Mouse (Mus musculus): ENCODE results near the gene Paqr6. TPM values are rescaled to one million over a fixed set of nuclear protein-coding genes. Genes with fewer than 3 reads are reported as not detected.

The Paqr6 gene
- polyA plus RNA-seq, 1 experiment from 2014 or later: 2.3 TPM

DNA sequence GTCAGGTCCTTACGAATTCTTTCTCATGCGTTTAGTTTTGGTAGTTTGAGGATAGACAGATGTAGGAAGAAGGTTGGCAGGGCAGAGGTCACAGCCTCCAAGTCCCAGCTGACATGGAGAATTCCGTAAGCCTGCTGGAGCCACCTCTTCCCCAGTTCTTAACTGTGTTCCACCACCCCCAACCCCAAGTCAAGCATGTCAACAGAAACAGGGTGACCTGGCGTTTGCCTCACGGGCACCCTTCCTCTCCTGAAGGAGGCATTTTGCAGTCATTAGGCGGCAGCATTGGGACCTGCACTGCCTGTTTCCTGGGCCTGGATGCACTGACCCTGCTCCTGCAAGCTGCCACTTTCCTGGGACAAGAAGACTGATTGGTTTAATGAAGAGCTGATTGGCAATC is 53.6 kb downstream of the Paqr6 start:
- ATAC-seq: no peak
- H3K9me3 ChIP-seq (ENCODE audit: control insufficient read depth, low read length): no peaks in the 10 kb centered on the region
- no peak overlapping the region for H3K27ac ChIP-seq (ENCODE audit: low read length)
- H3K27me3 ChIP-seq (replicated peaks; ENCODE audit: control insufficient read depth, insufficient read depth, low read length): no peaks in the 10 kb centered on the region
- no peak overlapping the region for H3K4me2 ChIP-seq (ENCODE audit: low read length)
- peaks cover 14% of the 10 kb centered on the region for H3K4me1 ChIP-seq (replicated peaks; ENCODE audit: control insufficient read depth, insufficient read depth, low read length)
- H3K9ac ChIP-seq (replicated peaks; ENCODE audit: low read depth, low read length): no peak overlapping the region
- 89% methylated on average over 6 of the region's 6 CpGs for WGBS
- H3K36me3 ChIP-seq (ENCODE audit: control insufficient read depth, insufficient read depth): peaks cover 13% of the 10 kb centered on the region
- H3K4me3 ChIP-seq (replicated peaks; ENCODE audit: low read length): no peak overlapping the region

Other genes starting within 250 kb of the Paqr6 start
- 25.1 and 28.3 TPM in 2 replicates for gene Mef2d, start 222.2 kb upstream of the Paqr6 start, polyA plus RNA-seq (2015; fragmentation: Nextera tagmentation; extraction: Ambion mirVana)
- gene Rhbg, start 109.9 kb upstream of the Paqr6 start, polyA plus RNA-seq (2015; fragmentation: Nextera tagmentation; extraction: Ambion mirVana): not detected in 2 replicates
- 0.18 and 0.27 TPM in 2 replicates for gene Gm38392, start 77.4 kb upstream of the Paqr6 start, polyA plus RNA-seq (2015; fragmentation: Nextera tagmentation; extraction: Ambion mirVana)
- gene Tsacc, start 67.6 kb upstream of the Paqr6 start, polyA plus RNA-seq (2015; fragmentation: Nextera tagmentation; extraction: Ambion mirVana): 8.5 and 10.4 TPM in 2 replicates
- gene Cct3, start 67.5 kb upstream of the Paqr6 start, polyA plus RNA-seq (2015; fragmentation: Nextera tagmentation; extraction: Ambion mirVana): 517 and 522 TPM in 2 replicates
- 93.0 and 94.4 TPM in 2 replicates for gene Glmp, start 39.6 kb upstream of the Paqr6 start, polyA plus RNA-seq (2015; fragmentation: Nextera tagmentation; extraction: Ambion mirVana)
- 1.4 TPM in 2 replicates for gene Tmem79, start 28.4 kb upstream of the Paqr6 start, polyA plus RNA-seq (2015; fragmentation: Nextera tagmentation; extraction: Ambion mirVana)
- gene Smg5, start 28.3 kb upstream of the Paqr6 start, polyA plus RNA-seq (2015; fragmentation: Nextera tagmentation; extraction: Ambion mirVana): 57.5 and 65.9 TPM in 2 replicates
- gene Bglap3, start 8.2 kb downstream of the Paqr6 start, polyA plus RNA-seq (2015; fragmentation: Nextera tagmentation; extraction: Ambion mirVana): not detected in 2 replicates
- 2.2 TPM in 1 of 2 replicates, not detected in the other for gene Bglap2, start 14.1 kb downstream of the Paqr6 start, polyA plus RNA-seq (2015; fragmentation: Nextera tagmentation; extraction: Ambion mirVana)
- gene Bglap, start 19.9 kb downstream of the Paqr6 start, polyA plus RNA-seq (2015; fragmentation: Nextera tagmentation; extraction: Ambion mirVana): 1.1 TPM in 1 of 2 replicates, not detected in the other
- 45.1 and 45.5 TPM in 2 replicates for gene Pmf1, start 45.7 kb downstream of the Paqr6 start, polyA plus RNA-seq (2015; fragmentation: Nextera tagmentation; extraction: Ambion mirVana)
- 36.2 and 37.1 TPM in 2 replicates for gene Slc25a44, start 60.6 kb downstream of the Paqr6 start, polyA plus RNA-seq (2015; fragmentation: Nextera tagmentation; extraction: Ambion mirVana)
- 16.5 and 25.8 TPM in 2 replicates for gene Sema4a, start 96.6 kb downstream of the Paqr6 start, polyA plus RNA-seq (2015; fragmentation: Nextera tagmentation; extraction: Ambion mirVana)
- gene Lmna, start 145.4 kb downstream of the Paqr6 start, polyA plus RNA-seq (2015; fragmentation: Nextera tagmentation; extraction: Ambion mirVana): 26.9 and 30.9 TPM in 2 replicates
- 46.1 and 47.8 TPM in 2 replicates for gene Mex3a, start 167.8 kb downstream of the Paqr6 start, polyA plus RNA-seq (2015; fragmentation: Nextera tagmentation; extraction: Ambion mirVana)
- gene Rab25, start 183.7 kb downstream of the Paqr6 start, polyA plus RNA-seq (2015; fragmentation: Nextera tagmentation; extraction: Ambion mirVana): not detected in 2 replicates
- gene Lamtor2, start 188.5 kb downstream of the Paqr6 start, polyA plus RNA-seq (2015; fragmentation: Nextera tagmentation; extraction: Ambion mirVana): 149 and 193 TPM in 2 replicates
- 43.5 and 46.0 TPM in 2 replicates for gene Ubqln4, start 189.2 kb downstream of the Paqr6 start, polyA plus RNA-seq (2015; fragmentation: Nextera tagmentation; extraction: Ambion mirVana)
- gene Ssr2, start 211.3 kb downstream of the Paqr6 start, polyA plus RNA-seq (2015; fragmentation: Nextera tagmentation; extraction: Ambion mirVana): 132 and 140 TPM in 2 replicates
- gene Arhgef2, start 241.4 kb downstream of the Paqr6 start, polyA plus RNA-seq (2015; fragmentation: Nextera tagmentation; extraction: Ambion mirVana): 166 and 210 TPM in 2 replicates

Data from forebrain, embryonic 16.5 days (tissue).